Mouse (Mus musculus) olfactory bulb, adult 2 months (tissue): ENCODE data around the gene Atxn3.

Experiments used
- CTCF ChIP-seq: fragments of 200-500 bp; IDR thresholded peaks from 2 replicates; pipeline ENCODE4 v1.5.1; 2012; ENCODE audit warnings: low read depth, mild to moderate bottlenecking, low read length, moderate library complexity; ENCODE audit not compliant: insufficient read depth
- POLR2A ChIP-seq: fragments of 200-500 bp; IDR thresholded peaks from 2 replicates; pipeline ENCODE4 v1.6.1; 2012; ENCODE audit warnings: mild to moderate bottlenecking, low read depth, low read length, moderate library complexity; ENCODE audit not compliant: insufficient read depth

DNA sequence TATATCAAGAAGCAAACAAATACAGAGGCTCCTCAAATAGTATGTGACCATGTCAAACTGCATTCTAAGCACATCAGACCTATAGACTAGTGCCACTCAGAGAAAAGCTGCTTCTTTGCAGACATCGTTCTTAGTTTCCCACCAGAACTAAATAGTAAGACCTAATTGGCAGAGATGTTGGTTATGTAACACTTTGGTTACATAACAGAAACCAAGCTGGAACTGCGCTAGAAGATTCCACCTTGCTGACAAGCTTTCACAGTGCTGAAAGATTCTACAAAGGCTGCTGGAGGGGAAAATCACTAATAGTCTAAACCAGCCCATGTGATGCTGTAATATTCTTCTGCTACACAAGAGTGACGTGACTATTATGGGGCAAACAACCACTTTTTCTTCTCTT lies 22.8 kb downstream of the Atxn3 start:
- TF ChIP-seq CTCF (no peak), POLR2A (no peak)
